Mouse (Mus musculus) megakaryocyte, embryonic 14.5 days (primary cell): Measurements from ENCODE around the gene Kcnip1.

Experiments
- FLI1 ChIP-seq: IDR thresholded peaks from 2 replicates; pipeline ENCODE4 v1.6.1; 2012; ENCODE audit warnings: low read length, inconsistent platforms, mixed read lengths
- GATA1 ChIP-seq: IDR thresholded peaks from 3 replicates; pipeline ENCODE4 v1.6.1; 2012; ENCODE audit warnings: mixed read lengths, low read length, inconsistent platforms, borderline replicate concordance

DNA sequence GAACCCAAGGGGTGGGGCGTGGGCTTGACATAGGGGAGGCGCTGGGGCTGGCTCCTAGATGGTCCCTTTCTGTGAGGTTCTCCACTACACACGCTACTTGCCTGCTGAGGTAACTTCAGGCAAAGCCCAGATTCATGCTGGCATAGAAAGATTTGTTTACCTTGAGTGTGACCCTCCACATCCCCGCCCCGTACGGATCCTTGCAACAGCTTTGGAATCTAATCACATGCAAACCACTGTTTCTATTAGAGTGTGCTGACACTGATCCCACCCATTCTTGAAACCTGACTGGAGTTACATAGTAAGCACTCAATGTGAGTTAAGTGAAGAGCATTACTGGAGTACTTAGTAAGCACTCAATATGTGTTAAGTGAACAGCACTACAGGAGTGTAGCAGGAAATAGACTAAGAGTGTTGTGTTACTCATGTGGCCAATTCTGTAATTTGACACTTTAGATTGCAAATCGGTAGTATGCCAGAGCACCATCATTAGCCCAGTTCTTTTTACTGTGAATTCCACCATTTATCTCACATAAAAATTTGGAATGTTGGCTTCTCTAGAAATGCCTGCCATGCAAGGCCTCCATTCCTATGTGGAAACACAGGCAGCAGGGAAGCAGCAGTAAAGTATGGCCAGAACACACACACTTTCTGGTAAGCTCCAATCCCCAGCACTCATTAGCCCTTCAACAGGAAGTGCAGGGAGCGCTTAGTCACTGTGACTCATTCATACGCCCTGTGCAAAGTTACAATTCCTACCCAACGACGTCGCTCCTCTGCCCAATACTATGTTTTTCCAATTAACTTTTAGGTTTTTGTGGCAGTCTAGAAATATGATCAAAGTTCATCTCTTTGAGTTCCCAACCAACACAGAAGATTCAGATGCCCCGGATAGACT lies 332.7 kb downstream of the Kcnip1 start:
- TF ChIP-seq GATA1 (no peak), FLI1 (no peak)
